Mouse (Mus musculus) mesoderm, embryonic 11.5 days (tissue): ENCODE results near the gene Ctsc.
"Not testable (repeated sequence)": the region's sequence is repeated elsewhere in the genome, so short reads cannot be mapped to it uniquely, and the experiment has no call there.

Experiments used
- DNase-seq: peaks from one replicate; pipeline ENCODE4 v3.0.0-alpha.2; 2012; ENCODE audit warnings: low read depth, low spot score

Gene Ctsc

GRCm38 (mm10) chr7:88277858-88278627 is at the start of gene Ctsc:
Ctsc (plus strand) TSS chr7:88278085.
- peak; percentile 72 for DNase-seq

- no peak for DNase-seq
Measured at GRCm38 (mm10) chr7:88229051-88229450, 48.8 kb upstream of the Ctsc start.

GRCm38 (mm10) chr7:88230121-88230520 is 47.8 kb upstream of the Ctsc start:
- DNase-seq = no peak

- DNase-seq = no peak
Measured at GRCm38 (mm10) chr7:88230756-88231522, 46.9 kb upstream of the Ctsc start.

GRCm38 (mm10) chr7:88243059-88243458 is 34.8 kb upstream of the Ctsc start:
- DNase-seq = no peak

- no peak for DNase-seq
Measured at GRCm38 (mm10) chr7:88244462-88244861, 33.4 kb upstream of the Ctsc start.

- DNase-seq = not testable (repeated sequence)
Measured at GRCm38 (mm10) chr7:88250380-88250779, 27.5 kb upstream of the Ctsc start.

- DNase-seq = no peak
Measured at GRCm38 (mm10) chr7:88251535-88251934, 26.4 kb upstream of the Ctsc start.

GRCm38 (mm10) chr7:88252129-88252528 is 25.8 kb upstream of the Ctsc start:
- no peak for DNase-seq

GRCm38 (mm10) chr7:88254884-88255283 is 23.0 kb upstream of the Ctsc start:
- no peak for DNase-seq

GRCm38 (mm10) chr7:88259155-88259925 is 18.5 kb upstream of the Ctsc start:
- DNase-seq = no peak

GRCm38 (mm10) chr7:88261799-88262198 is 16.1 kb upstream of the Ctsc start:
- DNase-seq = no peak

- no peak for DNase-seq
Measured at GRCm38 (mm10) chr7:88264861-88265260, 13.0 kb upstream of the Ctsc start.

GRCm38 (mm10) chr7:88269913-88270312 is 8.0 kb upstream of the Ctsc start:
- DNase-seq = no peak

GRCm38 (mm10) chr7:88271531-88271930 is 6.4 kb upstream of the Ctsc start:
- DNase-seq = no peak

GRCm38 (mm10) chr7:88276914-88277765 is 745 bp upstream of the Ctsc start:
- no peak for DNase-seq

GRCm38 (mm10) chr7:88278628-88279196 is 827 bp downstream of the Ctsc start:
- DNase-seq = no peak

GRCm38 (mm10) chr7:88285276-88285675 is 7.4 kb downstream of the Ctsc start:
- no peak for DNase-seq

GRCm38 (mm10) chr7:88291036-88291435 is 13.2 kb downstream of the Ctsc start:
- DNase-seq = no peak

GRCm38 (mm10) chr7:88292044-88292443 is 14.2 kb downstream of the Ctsc start:
- no peak for DNase-seq

GRCm38 (mm10) chr7:88293907-88294306 is 16.0 kb downstream of the Ctsc start:
- DNase-seq = no peak
